Mouse (Mus musculus): Measurements from ENCODE around the gene Mmab. TPM values are rescaled to one million over a fixed set of nuclear protein-coding genes. Genes with fewer than 3 reads are reported as not detected.

Mmab gene
- total RNA-seq, 2 experiments from 2014 or later: 7.2 to 21.3 TPM

Other genes with a start within 250 kb of the Mmab start
- gene Foxn4, start 170.3 kb downstream of the Mmab start, total RNA-seq (2014; fragmentation: Nextera tagmentation): not detected in 2 replicates
- gene Foxn4, start 170.3 kb downstream of the Mmab start, total RNA-seq (2017): not detected in 2 replicates
- gene Myo1h, start 154.9 kb downstream of the Mmab start, total RNA-seq (2014; fragmentation: Nextera tagmentation): 0.15 and 1.0 TPM in 2 replicates
- 0.82 and 1.5 TPM in 2 replicates for gene Myo1h, start 154.9 kb downstream of the Mmab start, total RNA-seq (2017)
- 18.5 and 29.5 TPM in 2 replicates for gene Kctd10, start 63.6 kb downstream of the Mmab start, total RNA-seq (2014; fragmentation: Nextera tagmentation)
- 38.2 and 49.8 TPM in 2 replicates for gene Kctd10, start 63.6 kb downstream of the Mmab start, total RNA-seq (2017)
- 27.6 and 34.3 TPM in 2 replicates for gene Ube3b, start 63.5 kb downstream of the Mmab start, total RNA-seq (2014; fragmentation: Nextera tagmentation)
- 13.3 and 16.9 TPM in 2 replicates for gene Ube3b, start 63.5 kb downstream of the Mmab start, total RNA-seq (2017)
- 6.6 and 9.2 TPM in 2 replicates for gene Mvk, start 209 bp upstream of the Mmab start, total RNA-seq (2014; fragmentation: Nextera tagmentation)
- 8.2 and 18.0 TPM in 2 replicates for gene Mvk, start 209 bp upstream of the Mmab start, total RNA-seq (2017)
- gene Fam222a, start 124.0 kb upstream of the Mmab start, total RNA-seq (2014; fragmentation: Nextera tagmentation): 0.34 and 2.0 TPM in 2 replicates
- gene Fam222a, start 124.0 kb upstream of the Mmab start, total RNA-seq (2017): not detected in 2 replicates
- 0.43 and 4.2 TPM in 2 replicates for gene Trpv4, start 214.4 kb upstream of the Mmab start, total RNA-seq (2014; fragmentation: Nextera tagmentation)
- gene Trpv4, start 214.4 kb upstream of the Mmab start, total RNA-seq (2017): 0.26 and 0.82 TPM in 2 replicates
- gene Gltp, start 246.9 kb upstream of the Mmab start, total RNA-seq (2014; fragmentation: Nextera tagmentation): 85.6 and 87.2 TPM in 2 replicates
- gene Gltp, start 246.9 kb upstream of the Mmab start, total RNA-seq (2017): 21.8 and 30.8 TPM in 2 replicates

All from granulocyte monocyte progenitor cell, adult 5-6 weeks (primary cell).